Mouse (Mus musculus) small intestine, adult 2 months (tissue): Measurements from ENCODE around the gene Castor1. TPM values are rescaled to one million over a fixed set of nuclear protein-coding genes. Genes with fewer than 3 reads are reported as not detected.

Source experiments
- H3K27ac ChIP-seq: fragments of 200-500 bp; 2 replicates; pipeline ENCODE4 v1.5.1; 2012; ENCODE audit warnings: low read depth, low read length, control low read depth, inconsistent platforms; ENCODE audit not compliant: insufficient read depth
- H3K27me3 ChIP-seq: fragments of 200-500 bp; 2 replicates; pipeline ENCODE4 v1.6.1; 2012; ENCODE audit warnings: mild to moderate bottlenecking, moderate library complexity, low read length, inconsistent platforms; ENCODE audit not compliant: control insufficient read depth, insufficient read depth
- H3K36me3 ChIP-seq: fragments of 200-500 bp; 2 replicates; pipeline ENCODE4 v1.6.1; 2012; ENCODE audit warnings: mild to moderate bottlenecking, low read length, control low read depth, inconsistent platforms; ENCODE audit not compliant: control insufficient read depth, insufficient read depth
- H3K4me1 ChIP-seq: fragments of 200-500 bp; 2 replicates; pipeline ENCODE4 v1.6.1; 2012; ENCODE audit warnings: low read length, inconsistent platforms, mixed read lengths; ENCODE audit not compliant: control insufficient read depth, insufficient read depth, insufficient read length
- H3K4me3 ChIP-seq: fragments of 200-500 bp; 2 replicates; pipeline ENCODE4 v1.5.1; 2012; ENCODE audit warnings: low read depth, mild to moderate bottlenecking, control low read depth, inconsistent platforms, low read length, moderate library complexity
- CTCF ChIP-seq: fragments of 200-500 bp; IDR thresholded peaks from 2 replicates; pipeline ENCODE4 v1.5.1; 2012; ENCODE audit warnings: low read depth, mild to moderate bottlenecking, control low read depth, inconsistent platforms, low read length, moderate library complexity, mixed read lengths; ENCODE audit not compliant: insufficient replicate concordance, insufficient read length; ENCODE audit errors: extremely low read depth
- POLR2A ChIP-seq: fragments of 200-500 bp; IDR thresholded peaks from 2 replicates; pipeline ENCODE4 v1.6.1; 2012; ENCODE audit warnings: low read depth, mild to moderate bottlenecking, control low read depth, inconsistent platforms, low read length, moderate library complexity
- WGBS: fragments of 180-500 bp; shearing (Covaris S2); methylation state at CpG from one replicate; pipeline ENCODE4 v1.1.7; 2018; 5-methylcytosine and 5-hydroxymethylcytosine counted together
- polyA plus RNA-seq: library from polyadenylated mRNA; depleted of rRNA; stranded (reverse); fragments of >200 nt; gene quantifications from 2 replicates; pipeline ENCODE4 v1.2.3, GENCODE M21; 2012

Castor1 gene
- polyA plus RNA-seq, 1 experiment: 2.7 TPM

GRCm38 (mm10) chr11:4262847-4263246 is 44.8 kb downstream of the Castor1 start:
- H3K27me3 ChIP-seq: no peaks in the 10 kb centered on the region; the same call in 1 of the 2 replicates
- peaks cover 51% of the 10 kb centered on the region for H3K4me1 ChIP-seq
- no peak overlapping the region for H3K4me3 ChIP-seq
- no peak overlapping the region for H3K27ac ChIP-seq
- TF ChIP-seq POLR2A (no peak), CTCF (no peak)
- 18% methylated on average over 7 of the region's 7 CpGs for WGBS
- H3K36me3 ChIP-seq: no peaks in the 10 kb centered on the region

DNA sequence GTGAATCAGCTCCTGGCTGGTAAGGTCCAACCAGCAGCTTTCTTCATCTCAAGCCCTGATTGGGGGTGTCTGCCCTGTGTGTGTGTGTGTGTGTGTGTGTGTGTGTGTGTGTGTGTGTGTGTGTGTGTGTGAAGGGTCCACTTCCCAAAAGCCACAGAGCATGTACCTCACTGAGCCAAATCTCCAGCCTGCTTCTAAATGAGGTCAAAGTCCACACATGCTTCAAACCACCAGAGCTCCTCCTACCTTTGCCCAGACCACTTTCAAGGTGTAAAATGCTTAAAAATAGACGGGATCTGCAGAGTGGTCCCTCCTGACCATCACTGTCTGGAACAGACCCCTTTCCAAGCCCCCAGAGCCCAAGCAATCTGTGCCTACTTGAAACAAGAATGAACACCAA is 45.3 kb downstream of the Castor1 start:
- H3K27me3 ChIP-seq: no peaks in the 10 kb centered on the region; the same call in 1 of the 2 replicates
- no peak overlapping the region for H3K4me3 ChIP-seq
- H3K4me1 ChIP-seq: peaks cover 54% of the 10 kb centered on the region
- H3K36me3 ChIP-seq: no peaks in the 10 kb centered on the region
- H3K27ac ChIP-seq: no peak overlapping the region
- 16% methylated on average over 1 of the region's 1 CpGs for WGBS
- no peak for TF ChIP-seq POLR2A
- no peak for TF ChIP-seq CTCF

- Histone ChIP-seq H3K27ac (no peak overlapping the region), H3K4me3 (no peak overlapping the region), H3K36me3 (peaks cover 3% of the 10 kb centered on the region; the same call in 1 of the 2 replicates), H3K27me3 (no peaks in the 10 kb centered on the region; the same call in 1 of the 2 replicates), H3K4me1 (peaks cover 54% of the 10 kb centered on the region)
- 25% methylated on average over 7 of the region's 7 CpGs for WGBS
- TF ChIP-seq CTCF (no peak), POLR2A (peak; percentile 24; the same call in 1 of the 2 replicates)
Observed at GRCm38 (mm10) chr11:4264066-4264465, 46.0 kb downstream of the Castor1 start.

DNA sequence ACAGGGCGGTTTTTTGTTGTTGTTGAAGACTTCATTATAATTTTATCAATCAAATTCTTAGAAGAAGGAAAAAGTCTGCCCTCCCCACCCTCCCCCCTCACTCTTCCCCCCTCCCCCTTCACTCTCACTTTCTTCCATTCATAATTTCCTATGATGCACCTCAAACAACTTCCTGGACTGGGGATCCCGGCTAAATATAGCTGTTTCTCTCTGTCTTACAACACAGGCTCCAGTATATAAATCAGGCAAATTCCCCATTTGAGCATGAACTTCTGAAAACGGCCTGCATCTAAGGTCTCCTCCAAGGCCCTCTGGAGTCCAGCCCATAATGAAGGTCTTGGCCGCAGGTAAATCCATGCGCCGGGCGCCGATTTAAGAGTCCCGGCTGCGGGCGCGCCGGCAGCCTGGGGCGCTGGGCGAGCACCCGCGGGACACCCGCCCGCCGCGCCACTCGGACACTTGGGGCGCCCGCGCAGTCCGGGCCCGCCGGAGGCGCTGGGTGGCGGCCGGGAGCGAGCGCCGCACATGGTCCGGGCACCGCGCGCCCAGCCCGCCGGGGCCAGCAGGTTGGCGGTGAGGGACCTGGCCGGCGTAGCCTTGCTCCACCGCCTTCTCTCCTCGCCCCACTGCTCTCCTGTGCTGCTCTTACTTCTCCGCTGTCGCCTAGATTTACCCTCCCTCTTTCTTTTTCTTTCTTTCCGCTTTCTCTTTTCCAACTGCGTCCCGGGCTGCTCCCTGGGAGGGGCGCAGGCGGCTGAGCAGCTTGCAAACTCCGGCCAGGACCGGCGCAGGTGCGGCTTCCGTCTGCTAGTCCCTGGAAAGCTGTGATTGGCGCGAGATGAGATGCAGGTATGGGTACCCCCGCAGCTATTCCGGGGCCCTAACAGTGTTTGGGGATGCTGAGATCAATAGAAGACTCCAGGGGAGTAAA is 48.5 kb downstream of the Castor1 start:
- peaks cover 4% of the 10 kb centered on the region; the same call in 1 of the 2 replicates for H3K36me3 ChIP-seq
- no peak for TF ChIP-seq POLR2A
- no peak for TF ChIP-seq CTCF
- peak overlapping the region; percentile 80 for H3K4me3 ChIP-seq
- H3K27me3 ChIP-seq: no peaks in the 10 kb centered on the region; the same call in 1 of the 2 replicates
- H3K27ac ChIP-seq: peak overlapping the region; percentile 83
- under 1% methylated on average over 61 of the region's 61 CpGs for WGBS
- peaks cover 34% of the 10 kb centered on the region for H3K4me1 ChIP-seq

GRCm38 (mm10) chr11:4267202-4267578 is 49.2 kb downstream of the Castor1 start:
- H3K4me1 ChIP-seq: peaks cover 31% of the 10 kb centered on the region
- H3K36me3 ChIP-seq: peaks cover 4% of the 10 kb centered on the region; the same call in 1 of the 2 replicates
- H3K4me3 ChIP-seq: peak overlapping the region; percentile 80
- 5% methylated on average over 13 of the region's 13 CpGs for WGBS
- TF ChIP-seq POLR2A (no peak), CTCF (no peak)
- H3K27ac ChIP-seq: peak overlapping the region; percentile 83
- H3K27me3 ChIP-seq: no peaks in the 10 kb centered on the region; the same call in 1 of the 2 replicates

- WGBS: 87% methylated on average over 6 of the region's 6 CpGs
- Histone ChIP-seq H3K27ac (no peak overlapping the region), H3K4me1 (peaks cover 28% of the 10 kb centered on the region), H3K27me3 (no peaks in the 10 kb centered on the region; the same call in 1 of the 2 replicates), H3K4me3 (no peak overlapping the region), H3K36me3 (peaks cover 4% of the 10 kb centered on the region; the same call in 1 of the 2 replicates)
- TF ChIP-seq CTCF: no peak
- TF ChIP-seq POLR2A: no peak
Observed at GRCm38 (mm10) chr11:4268500-4268899, 50.5 kb downstream of the Castor1 start.
